ENCODE assay signal across 31 mouse cellular contexts in genomic region chr13:54839211-54839610, GRCm38 (mm10). TPM values are rescaled to one million over a fixed set of nuclear protein-coding genes. Genes with fewer than 3 reads are reported as not detected.
A peak's percentile ranks its signal among the peaks of the same experiment; 100 is the strongest.
DNase-seq lines count a peak whose midpoint lies in the region; ATAC-seq and TF ChIP-seq lines count a peak whose summit lies in the region.
"Had no signal": no experiment of that assay in that cellular context is flagged by ENCODE, and none has a peak within 500 bp of the region (broad histone marks: within the 10 kb centered on the region; RNA-seq: fewer than 3 reads in every experiment).

No protein-coding gene starts in this region.

- H3K4me2 ChIP-seq in lung, embryonic 14.5 days, result no peak overlapping the region
- no peak overlapping the region for H3K4me2 ChIP-seq in neural tube, embryonic 14.5 days (ENCODE audit: low read depth, low read length)
- H3K4me2 ChIP-seq: embryonic facial prominence, embryonic 12.5 days; heart, embryonic 12.5 days; midbrain, embryonic 13.5 days had no signal

- H3K27me3 ChIP-seq in lung, embryonic 14.5 days (ENCODE audit: insufficient read depth, low read length), result no peaks in the 10 kb centered on the region
- H3K27me3 ChIP-seq in neural tube, embryonic 14.5 days (ENCODE audit: control insufficient read depth, insufficient read depth, low read length), result no peaks in the 10 kb centered on the region
- H3K27me3 ChIP-seq: embryonic facial prominence, embryonic 12.5 days; midbrain, embryonic 13.5 days had no signal

- 44% methylated on average over 6 of the region's 6 CpGs for WGBS in lung, embryonic 14.5 days
- 58% methylated on average over 6 of the region's 6 CpGs for WGBS in neural tube, embryonic 14.5 days

- H3K36me3 ChIP-seq in lung, embryonic 14.5 days (ENCODE audit: insufficient read depth), result no peaks in the 10 kb centered on the region
- no peaks in the 10 kb centered on the region for H3K36me3 ChIP-seq in neural tube, embryonic 14.5 days (ENCODE audit: control insufficient read depth, insufficient read depth, low read length)
- H3K36me3 ChIP-seq: embryonic facial prominence, embryonic 12.5 days; G1E; heart, embryonic 12.5 days; midbrain, embryonic 13.5 days had no signal

- no peak overlapping the region for H3K27ac ChIP-seq in lung, embryonic 14.5 days (ENCODE audit: low read depth)
- peak overlapping the region; percentile 41; the same call in 1 of the 2 replicates for H3K27ac ChIP-seq in neural tube, embryonic 14.5 days (ENCODE audit: low read depth, low read length)
- H3K27ac ChIP-seq: embryonic facial prominence, embryonic 12.5 days; midbrain, embryonic 13.5 days had no signal

- peaks cover 10% of the 10 kb centered on the region for H3K4me1 ChIP-seq in lung, embryonic 14.5 days (ENCODE audit: insufficient read depth)
- H3K4me1 ChIP-seq in neural tube, embryonic 14.5 days (ENCODE audit: control insufficient read depth, insufficient read depth, low read length), result peaks cover 9% of the 10 kb centered on the region; the same call in 1 of the 2 replicates
- H3K4me1 ChIP-seq: heart, embryonic 12.5 days had no signal

- no peak for TF ChIP-seq CTCF in lung, embryonic 14.5 days (IDR thresholded peaks at IDR 0.05; ENCODE audit: low read depth)

- H3K9ac ChIP-seq in lung, embryonic 14.5 days, result no peak overlapping the region
- H3K9ac ChIP-seq in neural tube, embryonic 14.5 days (replicated peaks; ENCODE audit: low read depth, low read length), result no peak overlapping the region
- H3K9ac ChIP-seq: embryonic facial prominence, embryonic 12.5 days; forebrain, postnatal 0 days; heart, embryonic 12.5 days; midbrain, embryonic 13.5 days had no signal

- H3K4me3 ChIP-seq in lung, embryonic 14.5 days (ENCODE audit: low read depth, low read length), result no peak overlapping the region
- H3K4me3 ChIP-seq in neural tube, embryonic 14.5 days (ENCODE audit: low read depth, low read length), result no peak overlapping the region
- H3K4me3 ChIP-seq: embryonic facial prominence, embryonic 12.5 days; heart, embryonic 12.5 days; midbrain, embryonic 13.5 days had no signal

- H3K9me3 ChIP-seq in lung, embryonic 14.5 days (ENCODE audit: low read depth, low read length), result no peaks in the 10 kb centered on the region
- no peaks in the 10 kb centered on the region for H3K9me3 ChIP-seq in neural tube, embryonic 14.5 days (ENCODE audit: control insufficient read depth, low read length)
- H3K9me3 ChIP-seq: embryonic facial prominence, embryonic 12.5 days; G1E; midbrain, embryonic 13.5 days had no signal

- no peak for ATAC-seq in lung, embryonic 14.5 days (ENCODE audit: insufficient read depth)
- ATAC-seq in neural tube, embryonic 14.5 days (ENCODE audit: low read depth), result peak; percentile 38; the same call in 1 of the 2 replicates
- ATAC-seq: intestine, postnatal 0 days; lung, postnatal 0 days; midbrain, embryonic 13.5 days; Patski had no signal

- peak; percentile 34 for DNase-seq in embryo, embryonic 10.5 days (ENCODE audit: low spot score)
- DNase-seq in embryo, embryonic 9.5 days (ENCODE audit: extremely low spot score), result no peak
- peak; percentile 40 for DNase-seq in lung, embryonic 14.5 days
- no peak for DNase-seq in lung, postnatal 4 days
- peak; percentile 32 for DNase-seq in R1 (ENCODE audit: low read depth, low spot score)
- DNase-seq in left cerebral cortex, adult 8-10 months (ENCODE audit: low spot score in 2 of 2), result no peak
- DNase-seq in urinary bladder, adult 18-20 months (ENCODE audit: low spot score in 2 of 2), result no peak
- DNase-seq: adrenal gland, adult 2 months; cerebellum, adult 18-20 months; gastrocnemius, postnatal 14 days; heart, postnatal 10 days; kidney, postnatal 25 days; liver; spleen, adult 18-20 months had no signal

RNA-seq across cellular contexts. Expression of gene Tspan17, which starts 50.0 kb away (rescaled TPM):
- polyA plus RNA-seq in lung, embryonic 14.5 days (2014; fragmentation: Nextera tagmentation; extraction: Ambion mirVana), result 6.5 and 8.7 TPM in 2 replicates
- 78.1 and 82.3 TPM in 2 replicates for polyA plus RNA-seq in neural tube, embryonic 14.5 days (2014; fragmentation: Nextera tagmentation; extraction: Ambion mirVana)
- total RNA-seq in left cerebral cortex, adult 8-10 months (2022), result 10 to 100 TPM; 74.5 to 85.8 (median 79.0) TPM

RNA-seq across cellular contexts. Expression of gene Eif4e1b, which starts 55.4 kb away (rescaled TPM):
- not detected in 2 replicates for polyA plus RNA-seq in lung, embryonic 14.5 days (2014; fragmentation: Nextera tagmentation; extraction: Ambion mirVana)
- polyA plus RNA-seq in neural tube, embryonic 14.5 days (2014; fragmentation: Nextera tagmentation; extraction: Ambion mirVana), result not detected in 2 replicates
- total RNA-seq in left cerebral cortex, adult 8-10 months (2022), result not detected
- total RNA-seq: adrenal gland, adult 2 months; forebrain, postnatal 0 days; gastrocnemius, postnatal 14 days; heart, adult 18-20 months; heart, postnatal 10 days; left cerebral cortex, adult 18-20 months; left cerebral cortex, postnatal 36 days; megakaryocyte progenitor cell, adult 5-6 weeks had no signal
- polyA plus RNA-seq: adrenal gland, adult 2 months; embryonic facial prominence, embryonic 12.5 days; forebrain, embryonic 11.5 days; forebrain, postnatal 0 days; G1E; heart, embryonic 12.5 days; intestine, postnatal 0 days; kidney, embryonic 14.5 days; liver, embryonic 16.5 days; lung, postnatal 0 days; midbrain, embryonic 13.5 days; Patski; thymus, postnatal 0 days had no signal

Comparison
In these comparisons a context has a peak if more than half of its experiments do, and no peak if none do; other contexts are left out.
1. DNase-seq: peak in embryo, embryonic 10.5 days (single experiment), lung, embryonic 14.5 days (single experiment) and R1 (single experiment); none in embryo, embryonic 9.5 days (single experiment), lung, postnatal 4 days (0 of 2), left cerebral cortex, adult 8-10 months (0 of 2) and urinary bladder, adult 18-20 months (0 of 2).